Comparison of ENCODE assay signal across 8 mouse cellular contexts in genomic region chr15:86213753-86214548, GRCm38 (mm10). TPM values are rescaled to one million over a fixed set of nuclear protein-coding genes. Genes with fewer than 3 reads are reported as not detected.
DNase-seq lines count a peak whose midpoint lies in the region; ATAC-seq lines count a peak whose summit lies in the region.

TSS of gene Tbc1d22a (plus strand) at chr15:86214459.

- H3K9me3 ChIP-seq in hindbrain, embryonic 15.5 days, result no peaks in the 10 kb centered on the region

- peak within 1 kb of the TSS; percentile 94 for H3K4me2 ChIP-seq in hindbrain, embryonic 15.5 days

- WGBS in hindbrain, embryonic 15.5 days, result under 1% methylated on average over 64 of the region's 64 CpGs

- H3K27me3 ChIP-seq in hindbrain, embryonic 15.5 days, result no peaks in the 10 kb centered on the region

- peak; percentile 94 for ATAC-seq in hindbrain, embryonic 15.5 days (ENCODE audit: low FRiP score, low read depth)

- H3K4me1 ChIP-seq in hindbrain, embryonic 15.5 days (replicated peaks), result peaks cover 30% of the 10 kb centered on the region

- H3K9ac ChIP-seq in hindbrain, embryonic 15.5 days, result peak within 1 kb of the TSS; percentile 75

- H3K27ac ChIP-seq in hindbrain, embryonic 15.5 days (replicated peaks), result peak within 1 kb of the TSS; percentile 91

- peak within 1 kb of the TSS; percentile 71 for H3K4me3 ChIP-seq in hindbrain, embryonic 15.5 days

- H3K36me3 ChIP-seq in hindbrain, embryonic 15.5 days, result no peaks in the 10 kb centered on the region

- DNase-seq in R1 (ENCODE audit: low read depth, low spot score), result peak; percentile 95
- peak; percentile 95 to 97 for DNase-seq in cerebellum, postnatal 25 days
- DNase-seq in frontal cortex, postnatal 36 days (ENCODE audit: low spot score in 2 of 2), result peak; percentile 92 to 96
- peak; percentile 89 for DNase-seq in left cerebral cortex, adult 11 months (ENCODE audit: low spot score)
- DNase-seq in lung, postnatal 4 days, result peak; percentile 94
- peak; percentile 92 for DNase-seq in retina, postnatal 7 days (ENCODE audit: low read depth, low spot score)
- peak; percentile 76 for DNase-seq in urinary bladder, adult 2 months (ENCODE audit: low spot score)

RNA-seq across cellular contexts. Expression of gene Tbc1d22a, which starts in this region (rescaled TPM):
- 11.7 and 13.2 TPM in 2 replicates for polyA plus RNA-seq in hindbrain, embryonic 15.5 days (2015; fragmentation: Nextera tagmentation; extraction: Ambion mirVana)
- polyA plus RNA-seq in urinary bladder, adult 2 months (2012; rRNA removed), result 19.0 and 21.0 TPM in 2 replicates

Comparison
In these comparisons a context has a peak if more than half of its experiments do, and no peak if none do; other contexts are left out.
1. Peak in every context shown above with its lines: DNase-seq, ATAC-seq, H3K4me3 ChIP-seq and H3K27ac ChIP-seq.